Mouse (Mus musculus): ENCODE data around the gene Olfr814.
"Not testable (repeated sequence)": the region's sequence is repeated elsewhere in the genome, so short reads cannot be mapped to it uniquely, and the experiment has no call there.

Olfr814 gene

GRCm38 (mm10) chr10:129879751-129880150, at the start of gene Olfr814:
Olfr814 (minus strand) TSS chr10:129879851.
- DNase-seq (ENCODE audit: low spot score) = not testable (repeated sequence)

- DNase-seq (ENCODE audit: low spot score) = no peak
These were observed 35.8 kb upstream of the Olfr814 start, which contains the start of gene Olfr816 for GRCm38 (mm10) chr10:129915497-129915896. Olfr816 (minus strand) TSS chr10:129915597.

- not testable (repeated sequence) for DNase-seq (ENCODE audit: low spot score)
These were observed 26.1 kb upstream of the Olfr814 start, which contains the start of gene Olfr815 for GRCm38 (mm10) chr10:129905767-129906166. Olfr815 (minus strand) TSS chr10:129905867.

GRCm38 (mm10) chr10:129885934-129886333, 6.3 kb upstream of the Olfr814 start:
- DNase-seq (ENCODE audit: low spot score) = no peak

- not testable (repeated sequence) for DNase-seq (ENCODE audit: low spot score)
These were observed 5.8 kb upstream of the Olfr814 start for GRCm38 (mm10) chr10:129885496-129885895.

DNA sequence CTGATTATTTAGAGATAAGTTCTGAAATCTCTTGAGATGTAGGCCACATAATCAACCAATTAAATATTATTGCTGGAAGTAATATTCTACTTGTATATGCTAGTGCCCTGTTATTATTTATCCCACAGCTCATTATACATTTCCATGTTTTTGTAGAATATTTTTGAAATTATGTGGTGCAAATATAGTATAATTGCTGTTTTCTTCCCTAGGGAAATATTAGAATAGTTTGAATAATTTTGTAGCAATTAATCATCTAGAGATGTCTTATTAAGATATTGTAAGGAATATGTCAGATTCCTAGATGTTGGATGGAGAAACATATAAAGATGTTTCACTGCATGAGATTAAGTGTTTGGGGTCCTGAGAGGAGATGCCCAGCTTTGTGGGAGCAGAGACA, 24.6 kb downstream of the Olfr814 start, which contains the start of gene Olfr813:
Gene Olfr813 (plus strand): TSS at position 301 of the 400 bp plus-strand sequence.
- DNase-seq (ENCODE audit: low spot score) = no peak

GRCm38 (mm10) chr10:129847343-129847742, 32.3 kb downstream of the Olfr814 start:
- no peak for DNase-seq (ENCODE audit: low spot score)

GRCm38 (mm10) chr10:129845994-129846393, 33.7 kb downstream of the Olfr814 start, which contains the start of gene Olfr812:
Olfr812 (minus strand) TSS chr10:129846094.
- DNase-seq (ENCODE audit: low spot score) = no peak
